Mouse (Mus musculus) urinary bladder, adult 18-20 months (tissue): ENCODE data around the gene Gm21732.
"Not testable (repeated sequence)": the region's sequence is repeated elsewhere in the genome, so short reads cannot be mapped to it uniquely, and the experiment has no call there.

Source experiments
- DNase-seq, 2 experiments: peaks; one replicate each; pipeline ENCODE4 v3.0.0; 2022; ENCODE audit warnings: low spot score in 2 of 2, mixed read lengths in 2 of 2

Gm21732 gene

DNA sequence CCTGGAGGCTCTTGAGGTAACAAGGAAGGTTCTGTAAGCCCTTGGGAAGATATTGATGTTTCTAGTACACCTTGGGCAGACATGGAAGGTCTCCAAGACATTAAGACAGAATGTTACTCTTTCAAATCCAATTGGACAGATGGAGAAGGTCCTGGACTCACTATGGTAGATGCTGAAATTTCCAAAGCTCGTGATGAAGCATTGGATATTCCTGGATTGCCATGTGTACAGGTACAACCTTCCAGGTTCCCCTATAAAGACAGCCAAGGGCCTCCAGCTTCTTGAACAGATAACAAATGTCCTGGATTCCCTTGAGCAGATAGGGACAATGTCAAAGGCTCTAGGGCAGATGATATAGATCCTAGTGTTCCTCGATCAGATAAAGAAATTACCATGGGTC, at the start of gene Gm21732:
Gene Gm21732, minus strand, starts transcription at position 101 of the 400 bp plus-strand sequence.
- not testable (repeated sequence) for DNase-seq
